Mouse (Mus musculus): ENCODE data around the gene Spocd1. TPM values are rescaled to one million over a fixed set of nuclear protein-coding genes. Genes with fewer than 3 reads are reported as not detected.

The Spocd1 gene
- total and polyA plus RNA-seq, 3 experiments = 0.04 to 0.07 TPM; not detected in 1

DNA sequence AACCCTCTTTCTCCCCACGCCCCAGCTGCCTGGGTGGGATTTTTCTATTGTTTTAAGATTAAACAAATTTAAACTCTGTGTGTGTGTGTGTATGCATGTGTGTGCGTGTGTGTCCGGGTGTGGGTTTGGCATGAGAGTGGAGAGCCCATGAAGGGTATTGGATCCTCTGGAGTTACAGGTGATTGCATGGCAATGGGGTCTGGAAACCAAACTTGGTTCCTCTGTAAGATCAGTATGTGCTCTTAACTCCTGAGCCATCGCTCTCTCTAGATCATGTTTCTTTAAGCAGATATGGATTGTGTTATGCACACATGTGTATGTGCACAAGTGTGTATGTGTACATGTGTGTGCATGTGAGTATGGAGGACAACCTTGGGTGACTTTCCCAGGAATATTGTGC lies 14.4 kb upstream of the Spocd1 start:
- Histone ChIP-seq H3K4me1 (ENCODE audit: control insufficient read depth in 1 of 2, insufficient read depth in 2 of 2) (peaks cover 12 to 25% of the 10 kb centered on the region in 2 experiments), H3K9ac (ENCODE audit: insufficient read depth, low read depth) (no peak overlapping the region), H3K9me3 (replicated peaks; ENCODE audit: low read length) (peaks cover 4% of the 10 kb centered on the region), H3K27me3 (replicated peaks) (peaks cover 5% of the 10 kb centered on the region), H3K36me3 (replicated peaks in 1 of 2; ENCODE audit: control insufficient read depth in 1 of 2, insufficient read depth in 1 of 2, low read length in 1 of 2) (peaks cover 2 to 4% of the 10 kb centered on the region in 2 experiments), H3K27ac (ENCODE audit: insufficient read depth, low read depth) (no peak overlapping the region), H3K4me3 (replicated peaks in 1 of 3; ENCODE audit: low read depth in 2 of 3, low read length in 2 of 3, poor library complexity in 1 of 3) (no peak overlapping the region), H3K79me2 (replicated peaks; ENCODE audit: control insufficient read depth, extremely low read depth, insufficient read depth, poor library complexity, severe bottlenecking) (no peaks in the 10 kb centered on the region), H3K4me2 (ENCODE audit: insufficient read depth, low read depth, poor library complexity, severe bottlenecking) (no peak overlapping the region)
- TF ChIP-seq POLR2A (IDR thresholded peaks at IDR 0.05; ENCODE audit: low read depth, low read length) (no peak), JUND (conservative IDR thresholded peaks at IDR 0.05; ENCODE audit: low read depth, low read length) (no peak), MAZ (IDR thresholded peaks at IDR 0.05; ENCODE audit: low read depth, low read length) (no peak), ZNF384 (IDR thresholded peaks at IDR 0.05; ENCODE audit: low read depth, low read length) (no peak), CHD1 (IDR thresholded peaks at IDR 0.05; ENCODE audit: low read depth, low read length) (no peak), IRF4 (IDR thresholded peaks at IDR 0.05; ENCODE audit: low read depth, low read length) (no peak), EP300 (IDR thresholded peaks at IDR 0.05; ENCODE audit: low read length) (no peak), PAX5 (IDR thresholded peaks at IDR 0.05; ENCODE audit: low read length) (no peak), ZKSCAN1 (IDR thresholded peaks at IDR 0.05; ENCODE audit: borderline replicate concordance, low read depth, low read length) (no peak), KAT2A (IDR thresholded peaks at IDR 0.05; ENCODE audit: insufficient replicate concordance, low read length) (no peak), SMC3 (IDR thresholded peaks at IDR 0.05; ENCODE audit: low read depth, low read length) (no peak), ZC3H11A (IDR thresholded peaks at IDR 0.05; ENCODE audit: low read depth, low read length) (no peak), USF2 (conservative IDR thresholded peaks at IDR 0.05; ENCODE audit: low read depth, low read length) (no peak), RCOR1 (conservative IDR thresholded peaks at IDR 0.05; ENCODE audit: low read depth, low read length) (no peak), HCFC1 (IDR thresholded peaks at IDR 0.05; ENCODE audit: low read depth, low read length) (no peak), MXI1 (IDR thresholded peaks at IDR 0.05; ENCODE audit: low read depth, low read length) (no peak), RAD21 (IDR thresholded peaks at IDR 0.05; ENCODE audit: low read depth, low read length) (no peak), JUN (IDR thresholded peaks at IDR 0.05; ENCODE audit: insufficient read depth, low read depth, low read length) (no peak), ETS1 (conservative IDR thresholded peaks at IDR 0.05; ENCODE audit: low read depth, low read length) (no peak)
- dilution Hi-C loops (cut with MboI; ENCODE audit: extremely low pct_ligation_motif_present, extremely low pct_unique_long_range_greater_than_20kb, low sequenced_read_pairs) (no loop called here), in situ Hi-C loops (cut with MboI; ENCODE audit: low pct_ligation_motif_present, low pct_unique_long_range_greater_than_20kb, low sequenced_read_pairs) (no loop called here)
- DNase-seq (ENCODE audit: extremely low read depth) = no peak

DNA sequence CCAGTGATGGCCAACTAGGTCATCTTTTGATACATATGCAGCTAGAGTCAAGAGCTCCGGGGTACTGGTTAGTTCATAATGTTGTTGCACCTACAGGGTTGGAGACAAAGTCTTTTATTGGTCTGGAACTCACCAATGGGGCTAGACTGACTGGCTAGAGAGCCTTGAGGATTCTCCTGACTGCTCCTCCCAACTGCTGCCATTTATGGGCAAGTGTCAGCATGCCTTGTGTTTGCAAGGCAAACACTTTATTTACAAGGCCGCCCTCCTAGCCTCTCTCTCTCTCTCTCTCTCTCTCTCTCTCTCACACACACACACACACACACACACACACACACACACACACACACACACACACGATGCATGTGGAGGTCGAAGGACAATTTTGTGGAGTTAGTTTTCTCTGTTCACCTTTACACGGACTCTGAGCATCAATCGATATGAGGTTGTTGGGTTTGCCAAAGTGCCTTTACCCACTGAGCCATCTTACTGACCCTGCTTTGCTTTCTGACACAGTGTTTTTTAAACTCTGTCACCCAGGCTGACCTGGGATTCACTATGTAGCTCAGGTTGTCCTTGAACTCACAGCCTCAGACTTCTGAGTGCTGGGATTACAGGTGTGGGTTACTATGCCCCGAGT lies 13.6 kb upstream of the Spocd1 start:
- TF ChIP-seq MAFK (IDR thresholded peaks at IDR 0.05; ENCODE audit: insufficient replicate concordance, low read length) (no peak), CTCF (conservative IDR thresholded peaks at IDR 0.05 in 1 of 2, IDR thresholded peaks at IDR 0.05 in 1 of 2; ENCODE audit: low read depth in 2 of 2, low read length in 2 of 2) (no peak), CHD1 (IDR thresholded peaks at IDR 0.05; ENCODE audit: low read depth, low read length) (no peak), HCFC1 (IDR thresholded peaks at IDR 0.05; ENCODE audit: low read depth, low read length) (no peak), ZKSCAN1 (IDR thresholded peaks at IDR 0.05; ENCODE audit: borderline replicate concordance, low read depth, low read length) (no peak), JUN (IDR thresholded peaks at IDR 0.05; ENCODE audit: insufficient read depth, low read depth, low read length) (no peak), EP300 (IDR thresholded peaks at IDR 0.05; ENCODE audit: low read length) (no peak), NRF1 (IDR thresholded peaks at IDR 0.05; ENCODE audit: low read depth, low read length) (no peak), PAX5 (IDR thresholded peaks at IDR 0.05; ENCODE audit: low read length) (no peak), RCOR1 (conservative IDR thresholded peaks at IDR 0.05; ENCODE audit: low read depth, low read length) (no peak), CHD2 (IDR thresholded peaks at IDR 0.05; ENCODE audit: low read length) (no peak), JUND (conservative IDR thresholded peaks at IDR 0.05; ENCODE audit: low read depth, low read length) (no peak), TCF12 (IDR thresholded peaks at IDR 0.05; ENCODE audit: low read depth, low read length) (no peak), MAZ (IDR thresholded peaks at IDR 0.05; ENCODE audit: low read depth, low read length) (no peak), ETS1 (conservative IDR thresholded peaks at IDR 0.05; ENCODE audit: low read depth, low read length) (no peak), MYC (IDR thresholded peaks at IDR 0.05; ENCODE audit: low read depth, low read length) (no peak), NELFE (IDR thresholded peaks at IDR 0.05; ENCODE audit: low read depth, low read length) (no peak), USF2 (conservative IDR thresholded peaks at IDR 0.05; ENCODE audit: low read depth, low read length) (no peak), ZC3H11A (IDR thresholded peaks at IDR 0.05; ENCODE audit: low read depth, low read length) (no peak)
- DNase-seq (ENCODE audit: extremely low read depth) = no peak
- Histone ChIP-seq H3K9me3 (replicated peaks; ENCODE audit: low read length) (peaks cover 7% of the 10 kb centered on the region), H3K36me3 (replicated peaks in 1 of 2; ENCODE audit: control insufficient read depth in 1 of 2, insufficient read depth in 1 of 2, low read length in 1 of 2) (peaks cover 2 to 4% of the 10 kb centered on the region in 2 experiments), H3K4me2 (ENCODE audit: insufficient read depth, low read depth, poor library complexity, severe bottlenecking) (no peak overlapping the region), H3K4me1 (ENCODE audit: control insufficient read depth in 1 of 2, insufficient read depth in 2 of 2) (peaks cover 12 to 18% of the 10 kb centered on the region in 2 experiments), H3K9ac (ENCODE audit: insufficient read depth, low read depth) (no peak overlapping the region), H3K27ac (ENCODE audit: insufficient read depth, low read depth) (no peak overlapping the region), H3K4me3 (replicated peaks in 1 of 3; ENCODE audit: low read depth in 2 of 3, low read length in 2 of 3, poor library complexity in 1 of 3) (no peak overlapping the region), H3K27me3 (replicated peaks) (peaks cover 5% of the 10 kb centered on the region), H3K79me2 (replicated peaks; ENCODE audit: control insufficient read depth, extremely low read depth, insufficient read depth, poor library complexity, severe bottlenecking) (no peaks in the 10 kb centered on the region)
- in situ Hi-C loops (cut with MboI; ENCODE audit: low pct_ligation_motif_present, low pct_unique_long_range_greater_than_20kb, low sequenced_read_pairs) (no loop called here), dilution Hi-C loops (cut with MboI; ENCODE audit: extremely low pct_ligation_motif_present, extremely low pct_unique_long_range_greater_than_20kb, low sequenced_read_pairs) (no loop called here)

All from CH12.LX (cell line).